Mouse (Mus musculus): ENCODE data around the gene Irf7. TPM values are rescaled to one million over a fixed set of nuclear protein-coding genes. Genes with fewer than 3 reads are reported as not detected.

Irf7 gene
- polyA plus RNA-seq, 1 experiment from 2014 or later: 5.7 TPM

DNA sequence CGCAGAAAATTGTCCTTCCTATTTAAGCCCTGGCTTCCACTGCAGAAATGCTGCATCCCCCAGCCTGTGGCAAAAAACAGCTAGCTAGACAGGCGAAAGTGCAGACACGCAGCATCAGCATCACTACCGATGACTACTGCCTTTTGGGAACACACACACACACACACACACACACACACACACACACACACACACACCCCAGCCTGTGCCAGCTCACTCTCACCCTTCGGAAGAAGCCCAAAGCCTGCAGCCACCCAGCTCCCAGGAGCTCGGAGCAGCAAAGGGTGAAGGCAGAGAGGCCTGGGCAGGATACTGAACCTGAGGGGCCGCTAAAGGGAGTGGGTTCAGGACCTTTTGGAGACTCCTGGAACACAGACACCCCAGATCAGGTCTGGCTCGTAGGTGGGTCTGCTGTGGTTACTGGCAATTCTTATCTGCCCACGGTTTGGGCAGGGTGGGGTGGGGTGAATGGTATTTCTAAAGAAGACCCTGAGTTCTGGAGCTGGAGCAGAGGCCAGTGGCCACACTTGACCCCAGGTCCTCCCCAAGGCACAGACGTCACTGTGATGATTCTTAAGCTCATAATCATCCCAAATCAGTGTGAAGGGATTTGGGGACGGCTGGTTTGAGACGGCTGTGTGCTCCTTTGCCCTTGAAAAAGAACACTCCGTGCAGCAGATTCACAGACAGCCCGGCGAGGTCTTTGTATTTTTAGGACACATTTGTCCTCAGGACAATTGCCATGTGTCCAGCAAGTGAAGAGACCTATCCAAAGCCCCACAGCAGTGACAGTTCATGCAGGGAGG is 26.5 kb upstream of the Irf7 start:
- H3K9ac ChIP-seq: 0 out of 2 replicates have a peak overlapping the region, but pooled peaks have one; percentile 51
- peaks cover 22% of the 10 kb centered on the region for H3K4me1 ChIP-seq (replicated peaks)
- ATAC-seq: no peak
- peaks cover 3% of the 10 kb centered on the region; the same call in 1 of the 2 replicates for H3K36me3 ChIP-seq
- peak overlapping the region; percentile 52; the same call in 1 of the 2 replicates for H3K4me3 ChIP-seq (replicated peaks)
- H3K4me2 ChIP-seq (replicated peaks): peak overlapping the region; percentile 97
- 54% methylated on average over 15 of the region's 15 CpGs for WGBS
- no peak overlapping the region for H3K27ac ChIP-seq
- no peaks in the 10 kb centered on the region for H3K9me3 ChIP-seq
- H3K27me3 ChIP-seq (replicated peaks): peaks cover 50% of the 10 kb centered on the region

DNA sequence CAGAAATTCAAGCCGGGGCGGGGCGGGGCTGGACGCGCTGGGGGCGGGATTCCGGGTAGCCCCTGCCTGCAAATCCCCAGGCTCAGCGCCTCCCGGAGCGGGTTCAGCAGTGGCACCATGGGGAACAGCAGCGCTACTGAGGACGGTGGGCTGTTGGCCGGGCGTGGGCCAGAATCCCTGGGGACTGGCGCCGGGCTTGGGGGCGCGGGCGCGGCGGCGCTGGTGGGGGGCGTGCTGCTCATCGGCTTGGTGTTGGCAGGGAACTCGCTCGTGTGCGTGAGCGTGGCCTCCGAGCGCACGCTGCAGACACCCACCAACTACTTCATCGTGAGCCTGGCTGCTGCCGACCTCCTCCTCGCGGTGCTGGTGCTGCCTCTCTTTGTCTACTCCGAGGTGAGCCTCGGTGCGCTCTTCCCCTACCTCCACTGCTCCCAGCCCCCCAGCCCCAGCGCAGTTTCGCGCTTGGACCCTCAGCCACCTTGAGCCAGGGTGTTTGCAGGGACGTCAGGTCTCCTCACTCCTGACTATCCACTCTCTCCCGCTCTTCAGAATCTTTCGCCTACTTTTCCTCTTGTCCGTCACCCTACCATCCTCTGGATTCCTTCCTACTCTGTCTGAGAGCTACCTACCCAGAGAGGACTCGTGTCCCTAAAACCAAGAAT is 25.8 kb upstream of the Irf7 start, which contains the start of gene Drd4:
Drd4 (plus strand) TSS at position 86 of the 662 bp plus-strand sequence.
- Histone ChIP-seq H3K27me3 (replicated peaks) (peaks cover 50% of the 10 kb centered on the region), H3K36me3 (no peaks in the 10 kb centered on the region), H3K4me3 (replicated peaks) (peak within 1 kb of the TSS; percentile 52), H3K4me1 (replicated peaks) (peaks cover 22% of the 10 kb centered on the region), H3K9ac (peak within 1 kb of the TSS; percentile 51), H3K4me2 (replicated peaks) (peak within 1 kb of the TSS; percentile 97), H3K9me3 (no peaks in the 10 kb centered on the region), H3K27ac (no peak within 1 kb of the TSS)
- 4% methylated on average over 46 of the region's 46 CpGs for WGBS
- peak; percentile 60; the same call in 1 of the 2 replicates for ATAC-seq

DNA sequence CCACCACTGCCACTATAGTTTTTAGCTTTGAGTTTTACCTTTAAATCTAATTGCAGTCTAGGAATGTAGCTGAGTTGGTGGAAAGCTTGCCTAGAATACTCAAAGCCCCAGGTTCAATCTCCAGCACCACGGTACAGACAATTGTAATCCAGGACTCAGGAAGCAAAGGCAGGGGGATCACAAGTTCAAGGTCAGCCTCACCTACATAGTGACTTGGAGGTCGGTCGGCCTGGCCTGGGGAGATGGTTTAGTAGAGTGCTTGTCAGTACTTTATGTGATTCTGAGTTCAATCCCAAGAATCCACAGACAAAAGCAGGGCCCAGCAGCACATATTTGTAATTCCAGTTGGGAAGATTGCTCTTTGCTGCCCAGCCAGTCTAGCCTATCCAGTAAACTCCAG is 21.8 kb upstream of the Irf7 start:
- Histone ChIP-seq H3K9me3 (no peaks in the 10 kb centered on the region), H3K4me2 (replicated peaks) (no peak overlapping the region), H3K36me3 (no peaks in the 10 kb centered on the region), H3K9ac (no peak overlapping the region), H3K27ac (no peak overlapping the region), H3K27me3 (replicated peaks) (peaks cover 23% of the 10 kb centered on the region), H3K4me1 (replicated peaks) (peaks cover 9% of the 10 kb centered on the region), H3K4me3 (replicated peaks) (no peak overlapping the region)
- 85% methylated on average over 3 of the region's 3 CpGs for WGBS
- ATAC-seq: no peak

DNA sequence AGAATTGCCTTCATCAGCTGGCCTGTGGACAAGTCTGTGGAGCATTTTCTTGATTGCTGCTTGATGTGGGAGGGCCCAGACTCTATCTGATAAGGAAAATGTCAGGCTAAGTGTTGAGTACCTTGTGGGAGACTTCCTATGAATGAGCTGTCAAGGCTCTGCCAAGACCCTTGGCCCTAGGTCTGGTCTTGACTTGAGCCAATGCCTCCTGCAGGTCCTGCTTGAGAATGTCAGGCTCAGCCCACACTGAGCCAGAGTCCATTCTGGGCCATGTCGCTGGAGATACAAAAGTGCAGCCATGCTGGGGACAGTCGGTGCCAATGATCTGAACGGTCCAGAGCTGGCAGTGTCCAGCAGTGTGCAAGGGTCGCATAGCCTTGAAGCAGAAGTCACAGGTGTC is 16.5 kb upstream of the Irf7 start:
- Histone ChIP-seq H3K27me3 (replicated peaks) (no peaks in the 10 kb centered on the region), H3K36me3 (no peaks in the 10 kb centered on the region), H3K9ac (no peak overlapping the region), H3K4me2 (replicated peaks) (no peak overlapping the region), H3K4me1 (replicated peaks) (peaks cover 11% of the 10 kb centered on the region), H3K4me3 (replicated peaks) (no peak overlapping the region), H3K9me3 (no peaks in the 10 kb centered on the region), H3K27ac (no peak overlapping the region)
- no peak for ATAC-seq
- WGBS: 86% methylated on average over 4 of the region's 4 CpGs

DNA sequence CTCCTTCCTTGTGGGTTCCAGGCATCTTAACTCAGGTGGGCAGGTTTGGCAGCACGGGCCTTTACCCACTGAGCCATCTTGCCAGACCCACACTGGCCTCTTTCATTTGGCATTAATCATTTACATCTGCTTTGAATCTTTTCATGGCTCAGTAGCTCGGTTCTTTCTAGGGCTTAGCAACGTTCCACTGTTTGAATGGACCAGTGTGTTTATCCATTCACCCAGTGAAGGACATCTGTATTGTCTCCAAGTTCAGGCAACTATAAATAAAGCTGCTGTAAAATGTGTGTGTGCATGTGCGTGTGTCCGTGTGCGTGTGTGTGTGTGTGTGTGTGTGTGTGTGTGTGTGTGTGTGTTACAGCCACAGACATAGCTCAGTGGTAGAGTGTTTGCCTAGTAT is 15.2 kb upstream of the Irf7 start:
- Histone ChIP-seq H3K9me3 (no peaks in the 10 kb centered on the region), H3K36me3 (no peaks in the 10 kb centered on the region), H3K27me3 (replicated peaks) (no peaks in the 10 kb centered on the region), H3K4me3 (replicated peaks) (no peak overlapping the region), H3K9ac (no peak overlapping the region), H3K4me1 (replicated peaks) (peaks cover 15% of the 10 kb centered on the region), H3K4me2 (replicated peaks) (no peak overlapping the region), H3K27ac (no peak overlapping the region)
- ATAC-seq: no peak
- 42% methylated on average over 6 of the region's 6 CpGs for WGBS

DNA sequence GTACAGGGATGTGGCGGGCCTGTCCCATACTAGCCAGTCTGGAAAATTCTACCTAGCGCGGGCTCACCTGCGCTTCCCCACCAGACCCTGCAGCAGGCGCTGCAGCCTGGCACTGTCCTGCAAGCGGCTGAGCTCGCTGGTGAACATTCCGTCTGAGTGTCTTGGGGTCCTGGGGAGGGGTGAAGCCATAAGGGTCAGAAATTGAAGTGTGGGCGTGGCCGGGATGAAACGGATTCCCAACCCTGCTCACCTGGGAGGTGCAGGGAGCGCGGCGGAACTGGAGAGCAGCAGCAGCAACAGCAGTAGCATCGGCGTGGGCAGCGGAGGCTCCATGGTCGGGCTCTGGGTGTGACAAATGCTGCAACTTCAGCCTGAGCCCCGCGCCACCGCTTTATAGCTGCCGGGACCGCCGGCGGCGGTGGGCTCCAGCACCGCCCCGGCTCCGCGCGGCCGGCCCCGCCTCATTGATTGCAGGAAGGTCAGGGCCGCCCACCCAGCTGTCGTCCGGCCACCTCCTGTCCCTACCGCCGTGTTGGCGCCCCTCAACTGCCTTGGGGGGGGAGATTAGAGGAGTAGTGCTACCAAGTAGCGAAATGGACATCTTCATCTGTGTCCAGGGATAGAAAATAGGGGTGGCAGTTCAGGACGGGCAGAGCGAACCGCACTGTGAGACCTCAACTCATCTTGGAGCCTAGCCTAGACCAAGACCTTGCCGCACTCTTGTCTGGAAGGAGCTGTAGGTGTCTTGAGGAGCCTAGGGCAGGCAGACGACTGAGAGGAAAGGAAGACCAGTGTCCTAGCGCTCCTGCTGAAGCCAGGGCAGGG is 12.7 kb upstream of the Irf7 start, which contains the start of gene Sct:
Sct (minus strand) TSS at position 368 of the 825 bp plus-strand sequence.
- 3% methylated on average over 46 of the region's 46 CpGs for WGBS

DNA sequence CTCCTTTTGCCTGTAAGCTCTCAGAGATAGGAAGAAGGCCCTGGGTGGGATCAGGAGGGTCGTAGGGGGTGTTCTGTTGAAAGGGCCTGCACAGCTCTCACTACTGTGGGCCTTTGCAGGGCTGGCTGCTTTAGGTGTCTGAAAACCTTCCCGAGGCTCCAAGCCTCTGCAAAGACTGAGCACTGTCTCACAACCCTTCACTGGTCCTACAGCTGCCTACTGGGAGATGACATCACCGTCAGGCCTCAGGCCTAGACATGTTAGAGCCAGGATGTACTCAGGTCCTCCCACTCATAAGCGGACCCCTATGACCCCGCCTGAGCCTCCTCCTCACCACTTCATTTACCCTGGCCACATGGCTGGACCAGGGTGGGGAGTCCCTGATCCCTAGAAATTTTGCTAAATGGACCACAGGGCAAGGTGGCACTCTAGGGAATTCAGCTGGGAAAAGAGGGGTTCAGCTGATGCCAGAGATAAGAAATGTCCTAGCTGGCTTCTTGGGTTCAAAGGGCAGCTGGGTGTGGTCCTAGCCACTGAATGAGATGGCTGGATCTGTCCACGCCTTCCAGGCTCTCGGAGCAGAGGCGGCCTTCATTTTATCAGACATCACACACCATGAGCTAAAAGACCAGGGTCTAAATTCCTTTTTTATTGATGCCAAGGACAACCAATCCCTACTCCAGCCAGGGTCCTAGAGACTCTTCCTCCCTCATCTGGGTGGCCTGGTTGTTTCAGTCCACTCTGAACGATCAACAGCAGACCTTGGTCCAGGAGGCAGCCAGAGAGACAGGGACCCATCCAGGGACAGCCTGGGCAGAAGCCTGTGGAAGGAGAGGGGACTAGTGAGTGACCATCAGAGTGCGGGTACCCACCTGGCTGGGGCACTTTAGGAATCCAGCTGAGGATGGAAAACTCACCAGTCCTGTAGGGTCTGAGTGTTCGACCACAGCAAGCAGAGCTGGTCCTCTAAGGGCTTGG is 11.7 kb upstream of the Irf7 start:
- peak; percentile 36 for ATAC-seq
- Histone ChIP-seq H3K4me3 (replicated peaks) (peak overlapping the region; percentile 50; the same call in 1 of the 2 replicates), H3K9ac (0 out of 2 replicates have a peak overlapping the region, but pooled peaks have one; percentile 53), H3K4me2 (replicated peaks) (peak overlapping the region; percentile 99), H3K27ac (peak overlapping the region; percentile 84), H3K4me1 (replicated peaks) (peaks cover 19% of the 10 kb centered on the region), H3K9me3 (no peaks in the 10 kb centered on the region), H3K27me3 (replicated peaks) (no peaks in the 10 kb centered on the region), H3K36me3 (no peaks in the 10 kb centered on the region)
- WGBS: 59% methylated on average over 11 of the region's 11 CpGs

More for the DNA sequence above, 12.7 kb upstream of the Irf7 start, which contains the start of gene Sct:
- H3K4me2 ChIP-seq (replicated peaks): peak within 1 kb of the TSS; percentile 99
- peaks cover 19% of the 10 kb centered on the region for H3K4me1 ChIP-seq (replicated peaks)
- peak within 1 kb of the TSS; percentile 84 for H3K27ac ChIP-seq
- H3K9ac ChIP-seq: peak within 1 kb of the TSS; percentile 53
- H3K27me3 ChIP-seq (replicated peaks): no peaks in the 10 kb centered on the region
- peak within 1 kb of the TSS; percentile 50 for H3K4me3 ChIP-seq (replicated peaks)
- peak; percentile 53 for ATAC-seq
- H3K36me3 ChIP-seq: no peaks in the 10 kb centered on the region
- no peaks in the 10 kb centered on the region for H3K9me3 ChIP-seq

DNA sequence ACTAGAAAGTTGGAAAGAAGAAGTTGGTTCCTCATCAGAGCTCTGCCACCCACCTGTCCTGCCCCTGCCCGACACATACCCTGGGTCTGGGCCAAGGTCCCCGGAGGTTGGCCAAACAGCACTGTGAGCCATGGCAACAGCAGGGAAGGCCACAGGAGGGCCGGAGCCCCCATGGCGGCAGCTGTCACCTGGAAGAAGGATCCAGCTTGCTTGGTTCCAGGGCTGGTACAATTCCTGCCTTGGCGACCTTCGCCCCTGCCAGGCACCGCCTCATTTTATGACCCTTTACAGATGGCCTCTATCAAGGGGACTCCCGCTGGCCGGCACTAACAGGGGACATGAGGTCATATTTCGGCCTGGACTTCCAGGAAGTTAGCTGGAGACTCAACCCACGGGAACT is 10.3 kb upstream of the Irf7 start, which contains the start of gene Cdhr5:
Cdhr5 (minus strand) TSS at position 241 of the 400 bp plus-strand sequence.
- peak; percentile 85 for ATAC-seq
- Histone ChIP-seq H3K36me3 (no peaks in the 10 kb centered on the region), H3K27me3 (replicated peaks) (no peaks in the 10 kb centered on the region), H3K27ac (peak within 1 kb of the TSS; percentile 84), H3K9me3 (no peaks in the 10 kb centered on the region), H3K9ac (peak within 1 kb of the TSS; percentile 18), H3K4me1 (replicated peaks) (peaks cover 19% of the 10 kb centered on the region), H3K4me2 (replicated peaks) (peak within 1 kb of the TSS; percentile 99), H3K4me3 (replicated peaks) (peak within 1 kb of the TSS; percentile 36)
- WGBS: 28% methylated on average over 11 of the region's 11 CpGs

DNA sequence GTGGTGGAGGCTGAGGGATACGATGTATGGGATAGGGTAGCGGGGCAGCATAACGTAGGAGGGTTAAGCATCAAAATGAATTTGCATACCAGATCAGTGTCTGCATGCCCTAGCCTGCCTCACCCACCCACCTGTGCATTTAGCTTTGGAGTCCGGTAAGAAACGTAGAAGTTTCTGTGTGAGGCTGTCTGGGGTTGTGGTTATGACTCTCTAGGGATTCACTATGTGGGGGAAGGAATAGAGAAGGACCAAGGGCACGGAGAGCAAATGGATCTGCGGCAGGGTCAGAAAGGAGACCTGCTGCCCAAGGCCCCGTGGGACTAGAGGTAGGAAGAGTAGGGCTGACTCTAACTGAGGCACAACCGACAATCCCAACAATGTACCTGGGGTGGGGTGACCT is 9.1 kb upstream of the Irf7 start:
- H3K4me3 ChIP-seq (replicated peaks): peak overlapping the region; percentile 36
- peak overlapping the region; percentile 99 for H3K4me2 ChIP-seq (replicated peaks)
- peak overlapping the region; percentile 84; the same call in 1 of the 2 replicates for H3K27ac ChIP-seq
- ATAC-seq: no peak
- H3K36me3 ChIP-seq: no peaks in the 10 kb centered on the region
- peaks cover 19% of the 10 kb centered on the region for H3K4me1 ChIP-seq (replicated peaks)
- no peak overlapping the region for H3K9ac ChIP-seq
- H3K27me3 ChIP-seq (replicated peaks): no peaks in the 10 kb centered on the region
- WGBS: 83% methylated on average over 9 of the region's 9 CpGs
- no peaks in the 10 kb centered on the region for H3K9me3 ChIP-seq

DNA sequence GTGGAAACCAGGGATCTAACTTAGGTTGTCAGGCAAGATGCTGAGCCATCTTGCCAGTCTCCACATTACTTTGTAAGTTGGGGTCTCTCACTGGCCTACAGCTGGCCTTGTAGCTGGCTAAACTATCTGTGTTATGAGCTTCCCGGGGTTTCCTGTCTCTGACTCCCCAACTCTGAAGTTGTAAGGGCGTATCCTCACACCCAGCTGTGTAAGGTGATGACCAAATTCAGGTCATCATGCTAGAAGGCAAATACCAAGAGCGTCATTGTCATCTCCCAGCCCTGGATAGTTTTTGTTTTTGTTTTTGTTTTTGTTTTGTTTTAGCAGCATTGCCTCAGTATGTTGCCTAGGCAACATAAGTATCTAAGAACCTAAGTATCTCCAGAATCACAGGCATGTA is 4.3 kb upstream of the Irf7 start:
- no peak overlapping the region for H3K4me3 ChIP-seq (replicated peaks)
- WGBS: 76% methylated on average over 3 of the region's 3 CpGs
- no peak overlapping the region for H3K4me2 ChIP-seq (replicated peaks)
- no peak overlapping the region for H3K9ac ChIP-seq
- peaks cover 7% of the 10 kb centered on the region for H3K4me1 ChIP-seq (replicated peaks)
- H3K9me3 ChIP-seq: no peaks in the 10 kb centered on the region
- H3K27ac ChIP-seq: no peak overlapping the region
- H3K36me3 ChIP-seq: no peaks in the 10 kb centered on the region
- H3K27me3 ChIP-seq (replicated peaks): no peaks in the 10 kb centered on the region
- no peak for ATAC-seq

DNA sequence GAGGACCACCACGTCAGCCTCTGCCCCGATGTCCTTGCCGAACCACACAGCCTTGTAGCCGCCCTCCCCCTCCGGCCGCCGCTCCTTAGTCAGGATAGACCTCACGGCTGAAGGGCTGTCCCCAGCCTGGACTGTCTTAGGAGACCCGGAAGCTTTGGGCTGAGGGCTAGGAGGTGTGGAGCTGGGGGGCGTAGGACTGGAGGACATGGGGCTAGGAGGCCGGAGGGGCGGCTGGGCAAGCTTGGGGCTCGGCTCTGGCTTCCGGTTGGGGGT is 2.9 kb upstream of the Irf7 start:
- Histone ChIP-seq H3K9me3 (no peaks in the 10 kb centered on the region), H3K9ac (no peak overlapping the region), H3K27ac (no peak overlapping the region), H3K27me3 (replicated peaks) (no peaks in the 10 kb centered on the region), H3K4me1 (replicated peaks) (peaks cover 12% of the 10 kb centered on the region), H3K4me3 (replicated peaks) (no peak overlapping the region), H3K36me3 (no peaks in the 10 kb centered on the region), H3K4me2 (replicated peaks) (no peak overlapping the region)
- 79% methylated on average over 14 of the region's 14 CpGs for WGBS
- ATAC-seq: no peak
